Mouse (Mus musculus): ENCODE data around the gene Bzw2. TPM values are rescaled to one million over a fixed set of nuclear protein-coding genes. Genes with fewer than 3 reads are reported as not detected.

Bzw2 gene
- polyA plus RNA-seq, 1 experiment from 2014 or later = 285 TPM

DNA sequence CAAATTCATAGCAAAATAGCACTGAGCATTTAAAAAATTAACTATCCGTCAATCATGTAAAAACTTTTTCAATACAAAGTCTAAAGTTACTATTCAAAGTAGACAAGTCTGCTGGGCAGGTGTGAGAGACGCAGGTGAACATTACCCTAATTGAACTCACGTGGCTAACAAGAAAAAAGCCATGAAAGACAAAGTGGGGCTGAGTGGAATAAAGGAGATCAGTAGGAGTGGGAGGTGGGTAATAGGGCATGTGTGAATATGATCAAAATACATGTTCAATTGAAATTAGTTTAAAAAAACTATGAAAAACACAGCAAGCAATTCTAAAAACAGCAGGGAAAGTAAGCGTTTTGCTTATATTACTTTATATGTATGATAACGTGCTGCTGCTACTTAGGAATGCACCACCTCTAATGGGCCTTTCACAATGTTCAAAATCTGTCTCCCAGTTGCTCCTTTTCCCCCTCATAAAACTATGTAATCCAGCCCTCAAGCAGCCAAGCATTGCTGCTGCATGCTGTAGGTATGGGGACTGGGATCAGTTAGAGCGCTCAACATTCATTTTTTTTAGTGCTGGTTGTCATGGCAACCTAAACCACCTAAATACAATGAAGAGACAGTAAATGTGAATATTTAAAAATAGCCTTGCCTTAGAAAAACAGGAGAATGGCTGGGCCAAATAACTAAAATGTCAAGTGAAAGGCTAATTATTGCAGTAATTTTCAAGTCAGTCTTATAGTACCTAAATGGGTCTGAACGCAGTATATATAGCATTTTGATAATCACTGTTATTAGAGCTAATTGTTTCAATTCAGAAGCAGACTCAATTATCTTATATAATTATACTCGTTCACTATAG lies 54.9 kb downstream of the Bzw2 start:
- H3K9ac ChIP-seq (replicated peaks) = no peak overlapping the region
- no peak overlapping the region for H3K4me2 ChIP-seq
- H3K36me3 ChIP-seq = peaks cover 52% of the 10 kb centered on the region
- no peak overlapping the region for H3K27ac ChIP-seq
- H3K27me3 ChIP-seq = no peaks in the 10 kb centered on the region
- WGBS = 85% methylated on average over 8 of the region's 8 CpGs
- no peak overlapping the region for H3K4me3 ChIP-seq (replicated peaks)
- no peaks in the 10 kb centered on the region for H3K4me1 ChIP-seq (replicated peaks)
- H3K9me3 ChIP-seq = no peaks in the 10 kb centered on the region
- ATAC-seq (ENCODE audit: insufficient number of reproducible peaks, insufficient read depth, low FRiP score, low TSS enrichment, low read depth) = no peak

DNA sequence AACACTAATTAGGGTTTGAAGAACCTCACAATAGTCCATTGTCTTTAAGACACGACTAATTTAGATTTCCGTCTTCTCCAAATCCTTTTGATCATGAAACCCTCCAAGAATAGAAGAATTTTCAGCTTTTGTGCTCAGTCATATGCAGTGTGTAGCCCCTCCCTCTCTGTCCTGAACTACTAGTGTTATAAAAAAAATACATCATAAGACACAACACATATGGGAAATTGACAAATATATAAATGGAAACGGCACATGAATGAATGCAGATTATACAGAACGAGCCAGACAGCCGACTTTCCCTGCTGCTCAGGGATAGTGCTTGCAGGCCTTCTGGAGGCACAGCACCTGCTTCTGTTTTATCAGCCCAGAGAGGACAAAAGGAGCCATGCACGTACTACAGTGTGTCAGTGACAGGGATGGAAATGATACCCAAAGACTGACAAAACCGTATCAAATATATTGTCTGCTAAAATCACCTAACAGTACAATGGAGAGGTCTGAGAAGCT lies 62.5 kb downstream of the Bzw2 start:
- Histone ChIP-seq H3K9me3 (no peaks in the 10 kb centered on the region), H3K27me3 (no peaks in the 10 kb centered on the region), H3K4me2 (no peak overlapping the region), H3K9ac (replicated peaks) (no peak overlapping the region), H3K36me3 (peaks cover 56% of the 10 kb centered on the region), H3K4me1 (replicated peaks) (no peaks in the 10 kb centered on the region), H3K4me3 (replicated peaks) (no peak overlapping the region), H3K27ac (no peak overlapping the region)
- no peak for ATAC-seq (ENCODE audit: insufficient number of reproducible peaks, insufficient read depth, low FRiP score, low TSS enrichment, low read depth)
- 88% methylated on average over 7 of the region's 7 CpGs for WGBS

DNA sequence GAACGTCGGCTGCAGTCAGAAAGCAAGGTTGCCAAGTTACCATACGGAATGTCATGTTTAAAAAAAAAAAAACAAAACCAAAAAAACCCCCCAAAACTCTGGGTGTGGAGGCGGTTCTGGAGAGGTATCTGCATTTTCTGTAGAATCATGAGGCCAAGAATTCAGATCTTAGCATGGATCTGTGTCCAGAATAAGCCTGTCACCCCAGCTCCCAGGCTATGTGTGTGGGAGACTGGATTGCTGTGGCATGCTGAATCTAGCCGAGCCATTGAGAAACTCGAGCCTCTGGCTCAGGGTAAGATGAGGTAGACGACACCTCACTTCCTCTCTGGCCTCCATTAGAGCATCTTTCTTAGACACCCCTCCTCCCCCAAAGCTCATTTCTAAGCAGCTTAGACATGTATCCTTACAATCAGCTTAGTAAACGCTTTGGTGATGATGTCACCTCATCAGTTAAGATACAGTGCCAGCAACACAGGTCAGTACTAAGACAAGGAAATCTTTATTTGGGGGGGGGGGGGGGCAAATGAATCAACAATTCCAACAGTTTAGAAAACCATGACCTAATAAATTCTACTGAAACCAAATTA lies 64.7 kb downstream of the Bzw2 start:
- 91% methylated on average over 8 of the region's 8 CpGs for WGBS
- Histone ChIP-seq H3K4me3 (replicated peaks) (no peak overlapping the region), H3K36me3 (peaks cover 49% of the 10 kb centered on the region), H3K4me2 (no peak overlapping the region), H3K27ac (no peak overlapping the region), H3K9me3 (no peaks in the 10 kb centered on the region), H3K27me3 (no peaks in the 10 kb centered on the region), H3K9ac (replicated peaks) (no peak overlapping the region), H3K4me1 (replicated peaks) (no peaks in the 10 kb centered on the region)
- no peak for ATAC-seq (ENCODE audit: insufficient number of reproducible peaks, insufficient read depth, low FRiP score, low TSS enrichment, low read depth)

DNA sequence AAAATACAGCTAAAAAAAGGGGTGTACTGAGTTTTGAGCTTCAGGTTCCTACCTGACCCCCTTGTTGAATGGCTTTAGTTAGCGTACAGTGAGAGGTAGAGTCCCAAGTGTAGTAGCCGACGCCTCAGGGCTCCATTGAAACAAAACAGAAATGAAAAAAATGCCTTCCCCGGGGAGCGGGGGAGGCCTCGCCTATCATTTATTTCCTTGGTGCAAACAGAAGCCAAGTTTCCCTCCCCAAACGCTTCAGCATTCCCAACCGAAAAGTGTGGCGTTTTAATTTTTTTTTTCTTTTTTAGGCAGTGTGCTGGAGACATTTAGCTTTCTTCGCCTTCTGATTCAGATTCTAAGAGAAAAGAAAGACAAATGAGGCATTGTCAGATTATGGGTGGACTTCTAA lies 65.9 kb downstream of the Bzw2 start:
- Histone ChIP-seq H3K36me3 (peaks cover 42% of the 10 kb centered on the region), H3K27ac (no peak overlapping the region), H3K4me1 (replicated peaks) (no peaks in the 10 kb centered on the region), H3K9ac (replicated peaks) (no peak overlapping the region), H3K4me3 (replicated peaks) (no peak overlapping the region), H3K27me3 (no peaks in the 10 kb centered on the region), H3K4me2 (no peak overlapping the region), H3K9me3 (no peaks in the 10 kb centered on the region)
- WGBS = 96% methylated on average over 10 of the region's 10 CpGs
- no peak for ATAC-seq (ENCODE audit: insufficient number of reproducible peaks, insufficient read depth, low FRiP score, low TSS enrichment, low read depth)

DNA sequence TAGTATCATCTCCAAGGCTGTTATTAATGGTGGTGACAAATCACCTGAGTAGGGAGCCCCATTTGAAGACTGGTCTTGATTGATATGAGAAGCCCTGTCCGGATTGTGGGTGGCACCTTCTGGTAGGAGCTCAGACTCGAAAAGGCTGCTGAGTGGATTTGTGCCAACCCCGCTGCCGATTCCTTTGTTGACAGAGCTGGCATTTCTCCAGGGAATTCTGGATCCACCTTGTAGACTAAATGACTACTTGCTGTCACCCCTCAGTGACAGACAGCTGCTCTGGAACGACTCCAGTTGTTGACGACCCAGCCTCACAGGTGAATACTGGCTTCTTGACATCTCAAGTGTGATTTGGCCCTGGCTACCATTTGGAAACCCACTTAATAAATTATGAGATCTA lies 68.7 kb downstream of the Bzw2 start:
- H3K9ac ChIP-seq (replicated peaks) = no peak overlapping the region
- 84% methylated on average over 6 of the region's 6 CpGs for WGBS
- no peak overlapping the region for H3K4me3 ChIP-seq (replicated peaks)
- H3K9me3 ChIP-seq = no peaks in the 10 kb centered on the region
- peaks cover 4% of the 10 kb centered on the region; the same call in 1 of the 2 replicates for H3K4me1 ChIP-seq (replicated peaks)
- H3K36me3 ChIP-seq = peaks cover 24% of the 10 kb centered on the region
- no peak overlapping the region for H3K27ac ChIP-seq
- ATAC-seq (ENCODE audit: insufficient number of reproducible peaks, insufficient read depth, low FRiP score, low TSS enrichment, low read depth) = no peak
- no peaks in the 10 kb centered on the region for H3K27me3 ChIP-seq
- no peak overlapping the region for H3K4me2 ChIP-seq

DNA sequence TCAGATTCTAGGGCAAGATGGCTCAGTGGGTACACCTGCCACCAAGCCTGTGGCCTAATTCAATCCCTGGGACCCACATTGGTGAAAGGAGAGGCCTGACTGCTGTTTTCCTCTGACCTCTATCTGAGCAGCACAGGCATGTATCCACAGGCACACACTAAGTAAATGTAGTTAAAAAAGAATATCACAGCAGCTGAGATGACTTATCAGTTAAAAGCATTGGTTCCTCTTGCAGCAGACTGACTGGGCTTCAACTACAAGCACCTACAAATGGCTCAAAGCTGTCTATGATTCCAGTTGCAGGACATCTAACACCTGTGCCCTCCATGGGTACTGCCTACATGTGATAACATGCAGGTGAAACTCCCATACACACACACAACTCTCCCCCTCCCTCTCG lies 69.1 kb downstream of the Bzw2 start:
- no peak overlapping the region for H3K9ac ChIP-seq (replicated peaks)

DNA sequence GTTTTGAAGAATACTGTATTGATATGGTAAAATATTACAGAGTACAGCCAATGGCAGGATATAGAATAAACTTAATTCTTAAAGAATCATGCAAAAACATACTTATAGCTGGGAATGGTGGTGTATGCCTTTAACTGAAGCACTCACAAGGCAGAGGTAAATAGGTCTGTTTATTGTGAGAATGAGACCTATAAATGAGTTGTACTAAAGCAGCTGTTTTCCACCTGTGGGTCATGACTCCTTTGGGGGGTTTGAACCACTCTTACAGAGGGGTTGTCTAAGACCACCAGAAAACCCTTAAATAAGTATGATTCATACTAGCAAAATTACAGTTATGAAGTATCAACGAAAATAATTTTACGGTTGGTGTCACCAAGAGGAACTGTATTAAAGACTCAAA lies 72.5 kb downstream of the Bzw2 start:
- Histone ChIP-seq H3K27ac (no peak overlapping the region), H3K4me2 (no peak overlapping the region), H3K36me3 (no peaks in the 10 kb centered on the region; the same call in 1 of the 2 replicates), H3K9ac (replicated peaks) (no peak overlapping the region), H3K9me3 (no peaks in the 10 kb centered on the region), H3K4me1 (replicated peaks) (peaks cover 4% of the 10 kb centered on the region; the same call in 1 of the 2 replicates), H3K27me3 (no peaks in the 10 kb centered on the region), H3K4me3 (replicated peaks) (no peak overlapping the region)
- WGBS = 85% methylated on average over 2 of the region's 2 CpGs
- no peak for ATAC-seq (ENCODE audit: insufficient number of reproducible peaks, insufficient read depth, low FRiP score, low TSS enrichment, low read depth)

More for the DNA sequence above, 69.1 kb downstream of the Bzw2 start:
- Histone ChIP-seq H3K4me1 (replicated peaks) (peaks cover 4% of the 10 kb centered on the region; the same call in 1 of the 2 replicates), H3K9me3 (no peaks in the 10 kb centered on the region), H3K27ac (no peak overlapping the region), H3K27me3 (no peaks in the 10 kb centered on the region), H3K4me2 (no peak overlapping the region), H3K36me3 (peaks cover 24% of the 10 kb centered on the region), H3K4me3 (replicated peaks) (no peak overlapping the region)
- 83% methylated on average over 1 of the region's 1 CpGs for WGBS
- ATAC-seq (ENCODE audit: insufficient number of reproducible peaks, insufficient read depth, low FRiP score, low TSS enrichment, low read depth) = no peak

DNA sequence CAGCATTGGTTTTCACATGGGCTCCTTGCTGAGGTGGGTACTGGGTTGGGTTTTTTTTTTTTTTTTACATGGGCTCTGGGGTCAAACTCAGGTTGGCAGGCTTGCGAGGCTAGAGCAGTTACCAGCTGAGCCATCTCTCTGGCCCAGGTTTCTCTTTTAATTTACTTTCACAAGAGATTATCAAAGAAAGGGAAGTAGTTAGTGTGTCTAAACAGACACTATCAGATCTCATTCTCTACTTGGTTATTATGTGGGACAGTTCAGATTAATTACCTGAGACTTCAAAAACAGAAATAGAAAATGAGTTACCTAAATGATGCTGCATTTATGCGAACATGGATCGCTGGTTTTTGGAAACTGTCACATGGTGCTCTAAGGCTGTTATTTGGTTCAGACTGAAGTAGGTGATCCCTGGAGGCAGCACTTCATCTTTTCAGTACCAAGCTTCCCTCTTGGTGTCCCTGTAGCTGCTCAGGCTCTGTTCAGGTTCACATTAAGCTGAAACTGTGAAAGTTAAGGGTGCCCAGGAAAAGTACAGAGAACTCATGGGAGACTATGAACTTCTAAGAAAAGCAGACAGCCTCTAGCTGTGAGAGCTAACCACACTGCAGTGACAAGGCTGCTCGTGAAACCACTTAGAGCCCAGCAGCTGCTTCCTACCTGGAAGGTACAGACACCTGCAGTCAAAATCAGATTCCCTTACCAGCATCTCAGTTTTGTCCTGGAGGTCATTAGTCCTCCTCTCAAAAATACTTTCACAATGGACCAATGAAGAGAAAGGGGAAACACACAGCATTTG lies 79.6 kb downstream of the Bzw2 start:
- Histone ChIP-seq H3K4me1 (replicated peaks) (no peaks in the 10 kb centered on the region), H3K36me3 (no peaks in the 10 kb centered on the region), H3K9me3 (no peaks in the 10 kb centered on the region), H3K27me3 (no peaks in the 10 kb centered on the region), H3K4me2 (no peak overlapping the region), H3K4me3 (replicated peaks) (no peak overlapping the region), H3K27ac (no peak overlapping the region), H3K9ac (replicated peaks) (no peak overlapping the region)
- WGBS = 70% methylated on average over 4 of the region's 4 CpGs
- no peak for ATAC-seq (ENCODE audit: insufficient number of reproducible peaks, insufficient read depth, low FRiP score, low TSS enrichment, low read depth)

DNA sequence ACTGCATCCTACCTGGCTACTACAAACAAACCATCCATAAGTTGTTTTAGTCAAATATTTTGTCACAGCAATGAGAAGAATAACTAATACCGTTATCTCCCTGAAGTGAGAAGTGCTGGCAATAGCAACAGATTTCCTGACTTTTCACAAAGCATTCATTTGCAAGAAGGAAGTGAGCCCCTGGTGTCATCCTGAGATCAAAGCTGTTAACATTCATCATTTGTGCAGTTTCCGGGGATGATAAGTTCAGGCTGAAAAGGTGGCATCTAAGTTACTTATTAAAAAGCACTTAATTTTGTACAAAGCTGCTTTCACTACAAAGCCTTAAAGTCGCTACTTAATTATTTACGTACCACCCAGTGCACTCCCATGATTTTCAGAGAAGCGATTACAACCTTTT lies 85.0 kb downstream of the Bzw2 start:
- WGBS = 13% methylated on average over 5 of the region's 5 CpGs
- H3K9me3 ChIP-seq = no peaks in the 10 kb centered on the region
- H3K27ac ChIP-seq = no peak overlapping the region
- no peaks in the 10 kb centered on the region; the same call in 1 of the 2 replicates for H3K4me1 ChIP-seq (replicated peaks)
- H3K27me3 ChIP-seq = no peaks in the 10 kb centered on the region
- no peak overlapping the region for H3K4me2 ChIP-seq
- no peaks in the 10 kb centered on the region for H3K36me3 ChIP-seq
- H3K4me3 ChIP-seq (replicated peaks) = no peak overlapping the region
- no peak overlapping the region for H3K9ac ChIP-seq (replicated peaks)
- ATAC-seq (ENCODE audit: insufficient number of reproducible peaks, insufficient read depth, low FRiP score, low TSS enrichment, low read depth) = no peak

DNA sequence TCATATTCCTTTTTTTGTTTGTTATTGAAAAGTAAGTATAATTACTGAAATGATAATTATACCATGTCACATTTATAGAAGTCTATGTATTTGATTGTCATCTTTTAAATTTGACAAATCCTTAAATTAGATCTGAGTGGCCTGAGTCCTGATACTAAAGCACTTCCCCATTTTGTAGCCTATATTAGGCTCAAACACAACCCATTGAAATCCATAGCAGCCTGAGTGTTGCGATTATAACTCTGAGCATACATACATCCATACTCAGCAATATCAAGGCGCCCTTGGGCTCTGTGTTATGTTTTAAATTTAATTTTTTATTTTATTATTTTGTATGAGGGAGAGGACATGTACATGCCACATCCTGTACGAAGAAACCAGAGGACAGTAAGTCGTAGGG lies 87.6 kb downstream of the Bzw2 start:
- Histone ChIP-seq H3K36me3 (no peaks in the 10 kb centered on the region), H3K27ac (no peak overlapping the region), H3K4me3 (replicated peaks) (no peak overlapping the region), H3K9ac (replicated peaks) (no peak overlapping the region), H3K9me3 (no peaks in the 10 kb centered on the region), H3K4me2 (no peak overlapping the region), H3K27me3 (no peaks in the 10 kb centered on the region), H3K4me1 (replicated peaks) (no peaks in the 10 kb centered on the region; the same call in 1 of the 2 replicates)
- 83% methylated on average over 4 of the region's 4 CpGs for WGBS
- ATAC-seq (ENCODE audit: insufficient number of reproducible peaks, insufficient read depth, low FRiP score, low TSS enrichment, low read depth) = no peak

DNA sequence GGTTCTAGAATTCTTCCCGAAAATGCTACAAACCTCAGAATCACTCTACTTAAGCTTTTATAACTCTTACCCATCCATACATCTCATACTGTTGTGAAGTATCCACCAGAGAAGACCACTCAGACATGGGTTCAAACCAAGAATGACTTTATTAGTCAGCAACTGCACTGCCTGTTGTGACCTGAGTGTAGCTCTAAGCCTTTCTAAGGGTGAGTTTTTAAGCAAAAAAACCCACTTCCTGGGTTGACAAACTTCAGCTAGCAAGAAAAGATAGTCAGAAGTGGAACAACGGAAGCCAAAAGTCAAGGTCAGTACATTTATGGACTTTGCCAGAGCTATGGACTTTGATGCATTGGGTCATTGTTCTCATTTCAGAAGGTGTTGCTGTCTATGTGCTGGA lies 90.3 kb downstream of the Bzw2 start:
- WGBS = 93% methylated on average over 2 of the region's 2 CpGs
- Histone ChIP-seq H3K9ac (replicated peaks) (no peak overlapping the region), H3K4me3 (replicated peaks) (no peak overlapping the region), H3K4me2 (no peak overlapping the region), H3K4me1 (replicated peaks) (no peaks in the 10 kb centered on the region; the same call in 1 of the 2 replicates), H3K36me3 (no peaks in the 10 kb centered on the region), H3K27me3 (no peaks in the 10 kb centered on the region), H3K27ac (no peak overlapping the region), H3K9me3 (peaks cover 5% of the 10 kb centered on the region; the same call in 1 of the 2 replicates)
- no peak for ATAC-seq (ENCODE audit: insufficient number of reproducible peaks, insufficient read depth, low FRiP score, low TSS enrichment, low read depth)

All from limb, embryonic 12.5 days (tissue).